Mouse (Mus musculus): ENCODE measurements around the gene Lpin3.

Gene Lpin3

DNA sequence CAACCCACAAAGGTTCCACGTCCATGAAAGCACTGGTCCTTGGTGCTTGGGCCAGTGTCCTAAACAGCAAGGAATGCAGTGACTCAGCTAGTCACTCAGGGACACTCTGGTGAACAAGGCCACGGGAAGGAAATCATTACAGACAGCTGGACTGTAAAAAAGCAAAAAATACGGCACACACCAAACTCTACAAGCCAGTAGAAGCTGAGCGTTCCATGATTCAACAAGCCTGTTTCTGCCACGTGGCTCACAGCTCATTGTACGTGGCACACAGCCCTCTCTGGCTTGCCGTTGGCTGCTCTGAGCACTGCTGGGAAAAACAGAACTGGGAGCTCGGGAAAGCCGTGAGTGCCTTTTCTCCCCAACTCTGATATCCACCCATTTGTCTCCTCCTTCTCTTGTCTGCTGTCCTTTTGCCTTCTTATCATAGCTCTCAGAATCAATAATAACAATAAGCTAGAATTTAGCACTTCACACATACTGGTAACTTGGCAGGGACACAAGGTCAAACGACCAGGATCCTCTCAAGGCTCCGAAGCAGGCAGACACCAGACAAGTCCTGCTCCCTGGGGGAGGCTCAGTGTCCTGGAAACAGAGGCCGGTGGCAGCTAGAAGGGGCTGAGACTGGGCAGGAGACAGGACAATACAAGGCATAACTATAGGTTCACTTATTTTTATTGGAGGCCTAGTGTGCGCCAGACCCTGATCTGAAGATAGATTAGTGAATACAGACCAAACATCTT, at the start of gene Lpin3:
TSS of gene Lpin3 (plus strand) at position 218 of the 743 bp plus-strand sequence.
- Histone ChIP-seq H3K4me1 (replicated peaks; ENCODE audit: low read depth, low read length) (peaks cover 7% of the 10 kb centered on the region), H3K36me3 (ENCODE audit: insufficient read depth, low read length) (no peaks in the 10 kb centered on the region), H3K4me3 (replicated peaks; ENCODE audit: low read length) (no peak within 1 kb of the TSS), H3K9me3 (ENCODE audit: low read length) (0 out of 2 replicates have a peak, but pooled peaks cover 7% of the 10 kb centered on the region), H3K27me3 (ENCODE audit: insufficient read depth, low read length) (peaks cover 4% of the 10 kb centered on the region)
- no peak for TF ChIP-seq CTCF (conservative IDR thresholded peaks at IDR 0.05; ENCODE audit: low read length)
- TF ChIP-seq NANOG (IDR thresholded peaks at IDR 0.05; ENCODE audit: borderline replicate concordance, low read length) = no peak
- no peak for TF ChIP-seq POU5F1 (IDR thresholded peaks at IDR 0.05; ENCODE audit: borderline replicate concordance, low read length)

DNA sequence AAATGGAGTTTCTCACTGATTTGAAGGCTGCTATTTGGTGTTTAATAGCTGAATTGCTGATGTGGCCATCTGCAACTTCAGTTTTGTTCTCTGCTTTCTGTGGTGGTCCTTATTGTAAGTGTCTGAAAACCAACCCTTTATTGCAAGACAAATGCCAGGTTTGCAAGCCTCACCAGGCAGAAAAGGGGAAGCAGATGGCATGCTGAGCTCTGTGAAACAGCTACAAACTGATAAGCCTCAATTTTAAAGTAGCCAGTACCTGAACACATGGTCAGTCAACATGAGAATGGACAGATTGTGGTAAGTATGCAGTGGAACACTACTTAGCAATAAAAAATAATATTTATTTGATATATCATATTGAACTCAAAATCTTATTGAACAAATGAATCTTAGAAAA, 39.6 kb upstream of the Lpin3 start:
- H3K9me3 ChIP-seq (ENCODE audit: low read length) = no peaks in the 10 kb centered on the region
- TF ChIP-seq CTCF (conservative IDR thresholded peaks at IDR 0.05; ENCODE audit: low read length) = no peak
- no peak for TF ChIP-seq NANOG (IDR thresholded peaks at IDR 0.05; ENCODE audit: borderline replicate concordance, low read length)
- no peak for TF ChIP-seq POU5F1 (IDR thresholded peaks at IDR 0.05; ENCODE audit: borderline replicate concordance, low read length)
- H3K4me1 ChIP-seq (replicated peaks; ENCODE audit: low read depth, low read length) = no peaks in the 10 kb centered on the region
- no peaks in the 10 kb centered on the region for H3K27me3 ChIP-seq (ENCODE audit: insufficient read depth, low read length)
- no peaks in the 10 kb centered on the region for H3K36me3 ChIP-seq (ENCODE audit: insufficient read depth, low read length)
- H3K4me3 ChIP-seq (replicated peaks; ENCODE audit: low read length) = no peak overlapping the region

DNA sequence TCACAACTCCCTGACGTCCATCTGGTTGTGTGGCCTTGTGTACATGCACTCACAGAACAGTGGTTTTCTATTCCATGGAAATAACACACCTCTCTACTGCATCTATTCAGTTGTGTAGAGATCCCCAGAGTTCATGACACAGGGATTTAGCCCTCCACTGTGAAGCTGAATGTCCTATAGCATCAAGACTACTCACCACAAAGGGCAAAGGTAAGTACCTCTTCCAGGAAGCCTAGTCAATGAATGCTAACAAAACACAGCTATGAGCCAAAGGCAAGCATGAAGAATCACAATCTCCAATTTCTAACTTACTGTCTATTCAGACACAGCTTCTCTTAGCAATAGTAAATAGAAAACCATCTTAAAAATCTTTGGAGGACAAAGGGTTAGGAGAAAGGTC, 32.8 kb upstream of the Lpin3 start:
- Histone ChIP-seq H3K36me3 (ENCODE audit: insufficient read depth, low read length) (no peaks in the 10 kb centered on the region), H3K27me3 (ENCODE audit: insufficient read depth, low read length) (no peaks in the 10 kb centered on the region), H3K4me3 (replicated peaks; ENCODE audit: low read length) (no peak overlapping the region), H3K4me1 (replicated peaks; ENCODE audit: low read depth, low read length) (no peaks in the 10 kb centered on the region), H3K9me3 (ENCODE audit: low read length) (no peaks in the 10 kb centered on the region)
- TF ChIP-seq CTCF (conservative IDR thresholded peaks at IDR 0.05; ENCODE audit: low read length) (no peak), POU5F1 (IDR thresholded peaks at IDR 0.05; ENCODE audit: borderline replicate concordance, low read length) (no peak), NANOG (IDR thresholded peaks at IDR 0.05; ENCODE audit: borderline replicate concordance, low read length) (no peak)

DNA sequence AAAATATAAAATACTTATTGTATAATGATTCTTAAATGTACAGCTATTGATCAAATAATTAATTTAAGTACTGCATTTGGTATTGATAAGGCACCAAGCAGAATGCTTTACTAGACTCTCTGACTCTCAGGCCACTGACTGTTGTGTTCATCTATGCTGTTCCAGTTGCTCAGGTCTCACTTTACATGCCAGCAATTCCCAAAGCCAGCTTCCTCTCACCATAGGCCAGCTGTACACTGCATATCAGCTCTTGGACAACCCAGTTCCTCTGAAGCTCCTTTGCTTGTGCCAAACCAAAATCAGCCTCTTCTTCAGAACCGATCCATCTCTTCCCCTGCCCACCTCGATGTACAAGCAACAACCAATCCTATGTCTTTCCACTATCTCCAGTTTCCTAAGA, 32.3 kb upstream of the Lpin3 start:
- H3K27me3 ChIP-seq (ENCODE audit: insufficient read depth, low read length) = no peaks in the 10 kb centered on the region
- H3K4me3 ChIP-seq (replicated peaks; ENCODE audit: low read length) = no peak overlapping the region
- H3K4me1 ChIP-seq (replicated peaks; ENCODE audit: low read depth, low read length) = no peaks in the 10 kb centered on the region
- no peaks in the 10 kb centered on the region for H3K36me3 ChIP-seq (ENCODE audit: insufficient read depth, low read length)
- no peaks in the 10 kb centered on the region for H3K9me3 ChIP-seq (ENCODE audit: low read length)
- TF ChIP-seq POU5F1 (IDR thresholded peaks at IDR 0.05; ENCODE audit: borderline replicate concordance, low read length) = no peak
- no peak for TF ChIP-seq NANOG (IDR thresholded peaks at IDR 0.05; ENCODE audit: borderline replicate concordance, low read length)
- no peak for TF ChIP-seq CTCF (conservative IDR thresholded peaks at IDR 0.05; ENCODE audit: low read length)

DNA sequence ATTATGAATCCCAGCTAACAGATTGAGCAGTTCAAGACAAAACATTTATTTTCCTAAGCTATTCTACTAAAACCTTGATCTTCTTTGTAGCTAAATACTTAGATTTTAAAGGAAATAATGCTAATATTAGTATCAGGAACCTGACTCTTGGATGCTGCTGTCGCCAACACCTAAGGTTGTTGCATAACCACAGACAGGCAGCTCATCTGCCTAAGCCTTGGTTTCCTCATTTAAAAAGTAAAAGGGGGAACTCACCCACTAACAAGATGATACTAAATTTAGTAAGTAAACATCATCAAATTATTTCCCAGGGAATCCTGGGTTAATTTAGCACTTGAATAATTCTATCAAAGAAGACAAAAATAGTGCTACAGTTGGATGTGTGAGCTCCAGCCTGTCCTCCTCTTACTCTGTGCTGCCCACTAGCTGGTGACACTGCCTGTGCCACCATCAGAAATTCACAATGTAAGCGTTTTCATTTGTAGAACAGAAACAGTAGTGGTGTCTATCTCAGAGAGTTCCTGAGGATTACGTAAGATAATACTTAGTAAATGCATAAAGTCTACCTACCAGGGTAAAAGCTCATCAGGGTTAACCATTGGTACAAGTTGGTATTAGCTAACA, 30.7 kb upstream of the Lpin3 start:
- no peaks in the 10 kb centered on the region for H3K9me3 ChIP-seq (ENCODE audit: low read length)
- no peaks in the 10 kb centered on the region for H3K4me1 ChIP-seq (replicated peaks; ENCODE audit: low read depth, low read length)
- no peak overlapping the region for H3K4me3 ChIP-seq (replicated peaks; ENCODE audit: low read length)
- no peaks in the 10 kb centered on the region for H3K27me3 ChIP-seq (ENCODE audit: insufficient read depth, low read length)
- no peak for TF ChIP-seq CTCF (conservative IDR thresholded peaks at IDR 0.05; ENCODE audit: low read length)
- no peak for TF ChIP-seq POU5F1 (IDR thresholded peaks at IDR 0.05; ENCODE audit: borderline replicate concordance, low read length)
- TF ChIP-seq NANOG (IDR thresholded peaks at IDR 0.05; ENCODE audit: borderline replicate concordance, low read length) = no peak
- no peaks in the 10 kb centered on the region for H3K36me3 ChIP-seq (ENCODE audit: insufficient read depth, low read length)

DNA sequence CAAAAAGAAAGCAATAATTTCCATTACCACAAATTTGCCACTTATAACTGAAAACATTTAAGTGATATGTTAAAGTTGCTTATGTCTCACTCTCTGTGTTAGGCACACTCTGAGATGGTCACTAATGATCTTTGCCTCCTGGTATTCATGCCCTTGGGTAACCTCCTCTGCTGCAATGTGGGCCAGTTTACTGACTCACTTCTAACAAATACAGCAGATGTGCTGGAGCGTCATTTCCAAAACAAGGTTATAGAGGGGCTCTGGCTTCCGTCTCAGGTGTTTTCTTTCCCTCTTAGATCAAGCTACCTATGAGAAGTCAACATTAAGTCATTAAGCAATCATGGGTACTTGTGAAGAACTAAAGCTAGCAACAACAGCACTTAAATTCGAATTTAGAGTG, 30.1 kb upstream of the Lpin3 start:
- no peaks in the 10 kb centered on the region for H3K27me3 ChIP-seq (ENCODE audit: insufficient read depth, low read length)
- no peaks in the 10 kb centered on the region for H3K36me3 ChIP-seq (ENCODE audit: insufficient read depth, low read length)
- no peaks in the 10 kb centered on the region for H3K9me3 ChIP-seq (ENCODE audit: low read length)
- H3K4me3 ChIP-seq (replicated peaks; ENCODE audit: low read length) = no peak overlapping the region
- no peaks in the 10 kb centered on the region for H3K4me1 ChIP-seq (replicated peaks; ENCODE audit: low read depth, low read length)
- TF ChIP-seq POU5F1 (IDR thresholded peaks at IDR 0.05; ENCODE audit: borderline replicate concordance, low read length) (no peak), NANOG (IDR thresholded peaks at IDR 0.05; ENCODE audit: borderline replicate concordance, low read length) (no peak), CTCF (conservative IDR thresholded peaks at IDR 0.05; ENCODE audit: low read length) (no peak)

DNA sequence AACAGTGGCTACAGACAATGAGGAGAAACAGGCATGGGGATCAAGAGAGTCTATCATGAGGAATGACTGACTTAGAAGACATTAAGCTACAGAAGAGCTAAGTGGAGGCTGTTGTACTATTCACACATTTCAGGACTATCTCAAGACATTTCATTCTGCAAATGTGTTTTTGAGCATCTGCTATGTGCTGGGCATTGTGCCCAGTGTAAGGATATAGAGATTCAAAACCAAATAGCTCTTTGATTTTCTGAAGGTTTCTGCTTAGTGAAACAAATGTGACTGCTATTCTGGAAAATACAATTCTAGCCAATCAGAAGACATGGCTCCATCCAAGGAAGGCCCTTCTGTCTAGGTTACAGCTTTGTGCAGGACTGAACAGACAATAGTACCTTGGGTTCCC, 25.8 kb upstream of the Lpin3 start:
- Histone ChIP-seq H3K27me3 (ENCODE audit: insufficient read depth, low read length) (no peaks in the 10 kb centered on the region), H3K4me3 (replicated peaks; ENCODE audit: low read length) (no peak overlapping the region), H3K4me1 (replicated peaks; ENCODE audit: low read depth, low read length) (no peaks in the 10 kb centered on the region), H3K9me3 (ENCODE audit: low read length) (peaks cover 4% of the 10 kb centered on the region; the same call in 1 of the 2 replicates), H3K36me3 (ENCODE audit: insufficient read depth, low read length) (no peaks in the 10 kb centered on the region)
- no peak for TF ChIP-seq NANOG (IDR thresholded peaks at IDR 0.05; ENCODE audit: borderline replicate concordance, low read length)
- TF ChIP-seq CTCF (conservative IDR thresholded peaks at IDR 0.05; ENCODE audit: low read length) = no peak
- TF ChIP-seq POU5F1 (IDR thresholded peaks at IDR 0.05; ENCODE audit: borderline replicate concordance, low read length) = no peak

DNA sequence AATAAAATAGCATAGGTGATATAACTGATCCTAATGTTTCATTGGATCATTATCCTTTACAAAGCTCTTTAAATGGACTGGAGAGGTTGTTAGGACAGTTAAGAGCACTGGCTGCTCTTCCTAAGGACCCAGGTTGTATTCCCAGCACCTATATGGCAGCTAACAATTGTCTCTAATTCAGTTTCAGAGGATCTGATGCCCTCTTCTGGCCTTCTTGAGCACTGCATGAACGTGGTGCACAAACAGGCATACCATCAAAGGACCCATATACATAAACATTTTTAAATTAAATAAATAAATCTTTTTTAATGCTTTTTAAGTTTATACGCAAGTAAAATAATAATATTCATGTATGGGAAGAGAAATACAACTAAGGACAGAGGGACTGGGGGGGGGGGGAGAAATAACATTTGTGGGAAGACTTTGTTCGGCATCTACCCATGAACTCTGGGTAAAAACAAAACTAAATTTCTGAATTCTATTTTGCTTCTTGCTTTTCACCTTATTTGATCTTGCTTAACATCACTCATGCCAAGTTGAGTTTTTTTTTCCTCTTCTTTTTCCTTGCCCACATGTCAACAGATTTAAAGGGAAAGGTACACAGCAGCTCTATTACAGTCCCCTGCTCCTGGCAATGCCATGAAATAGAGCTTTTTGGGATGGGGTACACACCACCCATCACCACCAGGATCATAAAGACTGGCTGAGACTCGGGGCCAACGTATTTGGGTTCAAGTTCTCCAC, 23.9 kb upstream of the Lpin3 start:
- Histone ChIP-seq H3K9me3 (ENCODE audit: low read length) (peaks cover 4% of the 10 kb centered on the region; the same call in 1 of the 2 replicates), H3K4me1 (replicated peaks; ENCODE audit: low read depth, low read length) (no peaks in the 10 kb centered on the region), H3K36me3 (ENCODE audit: insufficient read depth, low read length) (no peaks in the 10 kb centered on the region), H3K4me3 (replicated peaks; ENCODE audit: low read length) (no peak overlapping the region), H3K27me3 (ENCODE audit: insufficient read depth, low read length) (no peaks in the 10 kb centered on the region; the same call in 1 of the 2 replicates)
- TF ChIP-seq CTCF (conservative IDR thresholded peaks at IDR 0.05; ENCODE audit: low read length) (peak; percentile 46), NANOG (IDR thresholded peaks at IDR 0.05; ENCODE audit: borderline replicate concordance, low read length) (no peak), POU5F1 (IDR thresholded peaks at IDR 0.05; ENCODE audit: borderline replicate concordance, low read length) (no peak)

Measured in E14TG2a.4 (cell line).